Mouse (Mus musculus) embryo, embryonic 9.5 days (tissue): ENCODE measurements around the gene Slf2.
A peak's percentile ranks its signal among the peaks of the same experiment; 100 is the strongest.

Experiments
- DNase-seq: peaks from one replicate; pipeline ENCODE4 v3.0.0-alpha.2; 2017; ENCODE audit errors: extremely low spot score

The Slf2 gene

GRCm38 (mm10) chr19:44908836-44909460 lies 22.0 kb upstream of the Slf2 start:
- no peak for DNase-seq

DNA sequence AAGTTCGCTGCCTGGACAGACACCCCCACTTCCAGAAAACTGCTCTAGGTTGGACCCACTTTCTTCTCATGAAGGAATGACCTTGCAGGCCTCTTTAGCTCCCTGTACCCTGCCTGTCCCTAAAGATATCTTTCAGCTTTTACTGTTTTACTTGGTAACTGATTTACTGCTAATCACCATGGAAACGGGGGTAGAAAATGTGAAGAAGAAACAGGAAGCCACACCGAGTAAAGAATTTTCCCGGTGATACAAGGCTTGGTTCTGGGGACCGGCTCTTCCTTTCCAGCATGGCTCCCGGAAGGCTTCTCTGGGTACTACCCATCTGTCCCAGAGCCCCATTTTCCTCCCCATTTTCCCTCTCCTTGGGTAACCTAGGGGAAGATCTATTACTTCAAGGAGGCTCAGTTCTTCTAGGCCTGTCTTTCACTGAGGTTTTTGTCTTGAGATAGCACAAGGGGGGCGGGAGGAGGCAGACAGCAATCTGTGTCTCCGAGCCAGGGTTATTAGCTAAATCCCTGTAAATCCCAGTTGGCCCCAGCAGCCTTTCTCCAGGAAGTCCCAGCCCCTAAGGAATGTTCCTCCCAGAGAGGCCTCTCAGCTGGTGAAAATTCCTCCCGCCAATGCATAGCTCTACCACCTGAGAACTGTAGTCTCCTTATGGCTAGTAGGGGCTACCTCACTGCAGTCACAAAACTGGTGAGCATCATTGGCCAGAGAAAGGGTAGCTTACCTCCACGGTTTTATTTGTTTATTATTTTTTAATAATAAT lies 16.3 kb upstream of the Slf2 start:
- DNase-seq: no peak

DNA sequence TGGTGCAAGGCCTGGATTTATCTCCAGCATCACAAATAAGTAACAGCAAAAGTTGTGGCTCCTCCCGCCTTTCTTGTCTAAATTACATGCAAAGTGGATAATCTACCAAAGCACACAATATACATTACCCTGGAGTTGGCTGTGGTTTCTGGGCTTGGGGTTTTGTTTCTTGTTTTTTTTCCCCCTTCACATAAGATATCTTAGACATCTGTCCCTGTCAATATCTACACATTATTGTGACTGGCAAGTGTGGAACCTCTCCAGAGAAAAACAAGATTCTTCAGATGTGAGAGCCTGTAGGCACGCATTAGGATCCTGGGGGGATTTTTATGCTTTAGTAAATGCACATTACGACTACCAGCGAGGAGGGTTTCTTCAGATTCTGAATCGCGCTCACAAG lies 12.8 kb upstream of the Slf2 start:
- DNase-seq: no peak

- DNase-seq: no peak
These were observed 9.3 kb upstream of the Slf2 start for GRCm38 (mm10) chr19:44921466-44922139.

DNA sequence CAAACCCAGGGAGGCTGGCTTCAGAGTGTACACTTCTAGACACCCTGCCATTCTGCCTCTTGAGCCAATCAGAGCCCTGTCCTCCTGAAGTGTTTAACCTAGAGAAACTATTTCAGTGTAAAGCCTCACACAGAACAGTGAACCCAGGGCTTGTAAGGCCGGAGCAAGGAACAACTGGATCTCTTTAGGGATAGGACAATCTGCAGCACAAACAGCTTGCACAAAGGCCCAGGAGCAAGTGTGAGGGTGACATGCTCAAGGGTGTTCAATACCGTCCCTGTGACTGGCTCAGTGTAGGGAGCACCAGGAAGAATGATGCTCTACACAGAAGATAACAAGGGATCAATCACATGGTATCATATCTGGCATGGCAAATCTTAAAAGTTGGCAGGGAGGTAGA lies 8.4 kb upstream of the Slf2 start:
- DNase-seq: no peak

DNA sequence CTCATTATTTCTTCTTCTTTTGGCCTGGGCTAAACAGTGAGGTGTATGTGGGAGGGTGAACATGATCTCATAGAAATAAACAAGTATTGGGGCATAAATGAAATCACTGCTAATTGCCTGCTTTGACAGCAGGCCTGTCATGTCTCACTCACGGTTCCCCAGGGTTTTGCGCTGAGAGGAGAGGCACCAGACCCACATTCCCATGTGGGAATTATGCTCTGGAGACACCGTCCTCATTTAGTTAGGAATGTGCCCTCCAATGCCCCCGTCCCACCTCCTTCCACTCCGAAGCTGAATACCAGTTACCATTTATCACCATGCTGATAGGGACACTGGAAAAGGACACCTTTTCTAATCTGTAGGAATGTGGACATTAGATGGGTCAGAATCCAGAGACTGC lies 6.3 kb upstream of the Slf2 start:
- no peak for DNase-seq

DNA sequence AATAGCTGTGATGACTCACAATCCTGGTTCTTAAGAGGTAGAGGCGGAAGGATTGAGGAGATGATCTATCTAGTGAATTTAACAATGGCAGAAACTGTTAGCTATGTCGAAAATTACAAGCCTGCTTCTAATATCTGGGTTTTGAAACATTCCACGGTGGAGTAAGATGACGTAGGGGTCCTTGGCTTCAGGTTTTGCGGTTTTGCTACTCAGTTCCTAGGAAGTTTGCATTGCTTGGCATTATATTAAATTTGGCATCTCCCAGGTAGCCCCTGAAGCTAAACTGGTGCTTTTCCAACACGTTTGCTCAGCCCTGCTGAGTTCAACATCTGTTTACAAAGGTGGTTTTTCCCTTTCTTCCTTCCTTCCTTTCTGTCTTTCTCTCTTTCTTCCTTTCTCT lies 4.2 kb upstream of the Slf2 start:
- no peak for DNase-seq

GRCm38 (mm10) chr19:44927250-44927649 lies 3.7 kb upstream of the Slf2 start:
- DNase-seq: no peak

DNA sequence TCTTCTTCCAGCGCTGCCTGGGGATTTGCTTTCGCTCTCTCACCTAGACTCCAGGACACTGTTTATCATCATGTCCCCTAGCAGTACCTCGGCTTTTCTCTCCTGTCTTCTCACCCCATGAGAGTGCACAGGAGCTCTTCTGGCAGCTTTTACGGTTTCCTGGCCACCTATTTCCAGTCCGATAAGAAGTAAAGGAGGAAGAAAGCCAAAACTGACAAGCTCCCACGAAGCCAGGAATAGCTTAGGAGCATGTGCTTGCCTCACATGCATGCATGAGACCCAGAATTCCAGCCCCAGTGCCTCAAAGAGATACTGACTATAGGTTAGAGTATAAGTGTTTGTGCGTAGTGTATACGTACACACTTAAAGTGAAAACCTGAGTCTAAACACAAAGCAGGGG lies 2.8 kb upstream of the Slf2 start:
- no peak for DNase-seq

DNA sequence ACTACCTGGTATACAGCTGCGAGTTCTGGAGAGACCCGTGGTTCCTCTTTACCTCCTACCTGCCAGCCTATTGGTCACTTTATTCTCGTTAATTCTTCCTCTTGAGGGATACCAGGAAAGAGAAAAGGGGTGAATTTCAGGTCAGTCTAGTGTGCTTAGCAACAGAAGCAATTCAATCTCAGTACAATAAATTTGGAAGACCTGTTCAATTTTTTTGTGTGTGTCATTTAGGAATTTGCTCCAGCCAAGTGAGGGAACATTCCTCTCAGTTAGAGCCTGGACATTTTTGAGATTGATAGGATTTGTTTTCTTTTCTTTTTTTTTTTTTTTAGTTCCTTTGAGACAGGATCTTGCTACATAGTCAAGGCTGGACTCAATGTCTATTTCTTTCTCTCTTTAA lies 1.7 kb upstream of the Slf2 start:
- no peak for DNase-seq

GRCm38 (mm10) chr19:44929663-44930062 lies 1.3 kb upstream of the Slf2 start:
- no peak for DNase-seq

GRCm38 (mm10) chr19:44930122-44930521 lies 829 bp upstream of the Slf2 start:
- no peak for DNase-seq

DNA sequence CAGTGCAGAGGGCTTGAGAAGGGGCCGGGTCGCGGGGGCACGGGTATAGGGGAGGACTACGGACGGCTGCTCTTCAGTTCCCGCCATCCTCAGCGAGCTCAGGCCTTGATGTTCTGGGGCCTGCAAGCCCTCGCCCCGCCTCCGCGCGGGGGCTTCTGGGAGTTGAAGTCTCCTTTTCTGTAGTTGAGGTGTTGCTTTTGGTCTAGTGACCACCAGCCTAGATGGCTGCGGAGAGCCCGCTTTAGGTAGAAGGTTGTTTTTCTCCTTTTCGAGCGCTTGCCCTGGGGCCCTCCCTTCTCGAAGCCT lies 456 bp downstream of the Slf2 start:
- peak; percentile 87 for DNase-seq

GRCm38 (mm10) chr19:44932051-44932450 lies 1.1 kb downstream of the Slf2 start:
- no peak for DNase-seq

DNA sequence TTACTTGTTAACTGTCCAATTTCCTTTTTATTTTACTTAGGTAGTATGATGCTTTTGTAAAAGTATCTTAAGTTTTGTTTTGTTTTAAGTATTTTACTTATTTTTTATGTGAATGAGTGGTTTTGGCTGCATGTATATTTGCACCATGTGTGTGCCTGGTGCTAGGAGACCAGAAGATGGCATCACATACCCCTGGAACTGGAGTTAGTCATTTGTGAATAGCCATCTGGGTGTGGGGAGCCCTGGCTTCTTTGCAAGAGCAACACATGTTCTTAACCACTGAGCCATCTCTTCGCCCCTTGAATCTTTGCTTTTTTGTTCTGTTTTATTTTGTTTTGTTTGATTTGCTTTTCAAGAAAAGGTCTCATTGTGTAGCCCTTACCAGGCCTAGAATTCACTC lies 2.2 kb downstream of the Slf2 start:
- DNase-seq: no peak

DNA sequence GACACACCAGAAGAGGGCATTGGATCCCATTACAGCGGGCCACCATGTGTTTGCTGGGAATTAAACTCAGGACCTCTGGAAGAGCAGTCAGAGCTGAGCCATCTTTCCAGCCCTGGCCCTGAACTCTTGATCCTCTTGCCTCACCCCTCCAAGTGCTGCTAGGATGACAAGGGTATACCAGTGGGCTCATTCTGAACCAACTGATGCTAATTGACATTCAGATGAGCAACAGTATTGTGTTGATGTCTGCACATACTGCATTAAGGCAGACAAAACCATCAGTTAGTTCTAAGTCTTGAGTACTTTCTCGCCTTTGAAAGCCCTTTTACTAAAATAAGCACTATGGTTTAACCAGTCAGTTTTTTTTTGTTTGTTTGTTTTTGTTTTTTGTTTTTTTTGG lies 28.7 kb downstream of the Slf2 start:
- DNase-seq: no peak

- no peak for DNase-seq
These were observed 35.0 kb downstream of the Slf2 start for GRCm38 (mm10) chr19:44965978-44966377.

- no peak for DNase-seq
These were observed 37.4 kb downstream of the Slf2 start for GRCm38 (mm10) chr19:44968329-44968728.

DNA sequence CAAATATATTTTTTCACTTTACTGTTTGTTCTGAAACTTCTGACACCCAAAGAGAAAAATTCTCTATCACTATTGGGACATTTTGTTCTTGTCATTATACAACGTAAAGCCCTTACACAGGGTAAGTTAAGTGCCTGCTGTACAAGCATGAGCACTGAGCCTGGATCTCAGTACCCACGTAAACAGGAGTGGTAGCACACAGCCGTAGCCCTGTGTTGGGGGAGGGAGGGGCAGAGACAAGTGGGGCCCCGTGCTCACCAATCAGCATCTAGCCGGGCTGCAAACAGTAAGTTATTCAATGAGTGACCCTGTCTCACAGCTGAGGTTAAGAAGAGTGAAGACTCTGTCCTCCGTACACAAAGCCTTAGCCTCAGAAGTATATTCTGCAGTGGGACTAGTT lies 45.7 kb downstream of the Slf2 start:
- no peak for DNase-seq

DNA sequence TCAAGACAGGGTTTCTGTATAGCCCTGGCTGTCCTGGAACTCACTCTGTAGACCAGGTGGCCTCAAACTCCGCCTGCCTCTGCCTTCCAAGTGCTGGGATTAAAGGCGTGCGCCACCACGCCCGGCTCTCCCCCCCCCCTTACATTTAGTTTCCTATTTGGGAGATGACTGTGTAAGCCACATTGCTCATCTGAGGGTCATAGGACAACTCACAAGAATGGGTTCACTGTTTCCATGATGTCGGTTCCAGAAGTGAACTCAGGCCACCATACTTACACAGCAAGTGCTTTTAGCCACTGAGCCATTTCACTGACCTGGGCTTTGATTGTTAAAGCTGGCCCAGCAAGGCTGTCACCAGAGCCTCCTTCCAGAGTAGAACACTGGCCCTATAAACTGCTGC lies 46.2 kb downstream of the Slf2 start:
- no peak for DNase-seq

GRCm38 (mm10) chr19:44980787-44981186 lies 49.8 kb downstream of the Slf2 start:
- no peak for DNase-seq

GRCm38 (mm10) chr19:44982477-44983115 lies 51.6 kb downstream of the Slf2 start:
- DNase-seq: no peak

DNA sequence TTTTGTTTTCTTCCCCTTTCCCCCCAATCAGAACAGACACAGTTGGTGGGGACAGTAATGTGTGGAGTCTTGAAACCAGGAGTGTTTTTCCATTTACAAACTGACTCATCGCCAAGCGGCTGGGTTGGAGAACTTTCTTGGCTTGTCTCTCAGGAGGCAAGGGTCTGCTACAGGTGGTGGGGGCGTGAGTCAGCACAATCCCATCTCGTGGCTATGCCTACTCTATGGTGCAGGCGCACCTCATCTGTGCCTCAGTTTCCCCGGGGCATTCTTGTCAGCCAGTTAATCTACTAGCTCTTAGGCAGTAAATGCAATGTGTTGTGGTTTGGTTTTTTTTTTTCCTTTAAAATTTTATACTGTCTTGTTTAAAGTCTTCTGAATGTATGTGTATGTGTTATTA lies 52.4 kb downstream of the Slf2 start:
- DNase-seq: no peak
